Mouse (Mus musculus) embryonic fibroblast, embryonic 13.5 days (primary cell): ENCODE results near the gene Gatb.

Source experiments
- CTCF ChIP-seq: IDR thresholded peaks from 2 replicates; pipeline ENCODE4 v1.5.1; 2011; ENCODE audit warnings: mild to moderate bottlenecking, control low read depth, low read length, moderate library complexity, borderline replicate concordance; ENCODE audit not compliant: insufficient read depth
- POLR2A ChIP-seq: IDR thresholded peaks from 2 replicates; pipeline ENCODE4 v1.6.1; 2011; ENCODE audit warnings: low read depth, mild to moderate bottlenecking, control low read depth, low read length, moderate library complexity

DNA sequence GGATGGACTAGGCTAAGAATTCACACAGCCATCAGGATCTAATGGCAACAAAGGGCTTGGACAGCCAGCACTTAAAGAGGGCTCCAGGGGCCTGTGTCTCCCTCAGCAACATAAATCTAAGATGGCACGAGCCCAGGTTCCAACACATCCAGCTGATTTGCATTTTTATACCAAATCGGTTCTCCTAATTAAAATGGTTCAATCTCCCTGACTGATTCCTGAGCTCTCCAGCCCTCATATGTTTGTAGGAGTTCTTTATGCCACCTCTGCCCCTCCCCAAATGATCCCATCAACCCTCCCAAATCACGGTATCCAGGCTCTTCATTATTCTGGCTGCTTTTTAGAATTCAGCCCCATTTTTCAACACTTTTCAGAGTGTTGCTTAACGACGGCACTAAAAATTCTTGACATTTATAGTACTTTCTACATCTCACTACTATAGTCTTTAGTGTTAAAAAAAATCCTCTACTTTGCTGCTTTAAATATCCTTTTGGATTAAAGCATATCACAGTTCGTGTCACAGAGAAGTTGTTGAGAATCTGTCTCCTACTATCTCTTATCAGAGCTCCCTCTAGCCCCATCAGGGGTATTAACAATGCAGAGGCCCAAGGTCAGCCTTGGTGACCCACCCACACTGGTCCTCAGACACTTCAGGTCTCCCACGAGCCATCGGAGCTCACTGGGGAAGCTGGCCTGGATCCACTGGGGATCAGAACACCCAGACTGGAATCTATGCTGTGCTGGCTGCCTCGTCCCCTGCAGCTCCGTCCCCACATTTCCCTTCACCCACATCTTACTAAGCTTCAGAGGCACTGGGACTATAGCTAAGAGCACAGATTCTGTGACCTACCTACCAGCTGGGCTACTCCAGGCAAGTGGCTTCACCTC is 88.3 kb downstream of the Gatb start:
- no peak for TF ChIP-seq CTCF
- no peak for TF ChIP-seq POLR2A
